Mouse (Mus musculus): ENCODE data around the gene Bod1l.

GRCm38 (mm10) chr5:41768382-41769040 is 75.6 kb downstream of the Bod1l start:
- TF ChIP-seq MAX (IDR thresholded peaks at IDR 0.05) (no peak), CTCF (IDR thresholded peaks at IDR 0.05; ENCODE audit: control insufficient read depth, insufficient read depth, insufficient read length) (peak; percentile 94)

Data from C2C12 (cell line).